Mouse (Mus musculus) midbrain, embryonic 14.5 days (tissue): ENCODE measurements at regions not wholly inside any gene's neighbourhood (a gene's known extent, or its start where the extent isn't known, plus 50 kb on each side); places are given as distances from the start of the nearest gene placed in this dataset.

Source experiments
- ATAC-seq: fragments of 200-750 bp; cut with Nextera tagmentation; 2 replicates; pipeline ENCODE4 v1.8.0; 2017; ENCODE audit warnings: moderate number of reproducible peaks, moderate library complexity; ENCODE audit not compliant: low FRiP score, low TSS enrichment
- DNase-seq: peaks from one replicate; pipeline ENCODE4 v3.0.0-alpha.2; 2015
- H3K27ac ChIP-seq: fragments of 300-500 bp; sonication (generic); replicated peaks from 2 replicates; pipeline ENCODE4 v1.5.1; 2014; ENCODE audit warnings: mild to moderate bottlenecking, low read depth, low read length, moderate library complexity
- H3K27me3 ChIP-seq: fragments of 300-500 bp; sonication (generic); 2 replicates; pipeline ENCODE4 v1.6.1; 2014; ENCODE audit warnings: low read length, control low read depth, mixed read lengths; ENCODE audit not compliant: control insufficient read depth, insufficient read depth
- H3K36me3 ChIP-seq: fragments of 300-500 bp; sonication (generic); 2 replicates; pipeline ENCODE4 v1.6.1; 2014; ENCODE audit warnings: low read length, control low read depth; ENCODE audit not compliant: control insufficient read depth, insufficient read depth
- H3K4me1 ChIP-seq: fragments of 300-500 bp; sonication (generic); 2 replicates; pipeline ENCODE4 v1.6.1; 2014; ENCODE audit warnings: mild to moderate bottlenecking, antibody characterized with exemption, low read length, control low read depth; ENCODE audit not compliant: control insufficient read depth, insufficient read depth
- H3K4me2 ChIP-seq: fragments of 300-500 bp; sonication (generic); 2 replicates; pipeline ENCODE4 v1.6.1; 2014; ENCODE audit warnings: mild to moderate bottlenecking, low read length, moderate library complexity
- H3K4me3 ChIP-seq: fragments of 300-500 bp; sonication (generic); replicated peaks from 2 replicates; pipeline ENCODE4 v1.5.1; 2014; ENCODE audit warnings: low read depth, low read length
- H3K9ac ChIP-seq: fragments of 300-500 bp; sonication (generic); replicated peaks from 2 replicates; pipeline ENCODE4 v1.6.1; 2014; ENCODE audit warnings: mild to moderate bottlenecking, low read length, moderate library complexity
- H3K9me3 ChIP-seq: fragments of 300-500 bp; sonication (generic); 2 replicates; pipeline ENCODE4 v1.6.1; 2016; ENCODE audit warnings: low read length, control low read depth, mixed read lengths; ENCODE audit not compliant: control insufficient read depth
- WGBS: fragments of 180-500 bp; shearing (Covaris S2); extraction: QIAGEN DNeasy Blood & Tissue Kit; methylation state at CpG from one replicate; pipeline ENCODE4 v1.1.7; 2014; 5-methylcytosine and 5-hydroxymethylcytosine counted together

DNA sequence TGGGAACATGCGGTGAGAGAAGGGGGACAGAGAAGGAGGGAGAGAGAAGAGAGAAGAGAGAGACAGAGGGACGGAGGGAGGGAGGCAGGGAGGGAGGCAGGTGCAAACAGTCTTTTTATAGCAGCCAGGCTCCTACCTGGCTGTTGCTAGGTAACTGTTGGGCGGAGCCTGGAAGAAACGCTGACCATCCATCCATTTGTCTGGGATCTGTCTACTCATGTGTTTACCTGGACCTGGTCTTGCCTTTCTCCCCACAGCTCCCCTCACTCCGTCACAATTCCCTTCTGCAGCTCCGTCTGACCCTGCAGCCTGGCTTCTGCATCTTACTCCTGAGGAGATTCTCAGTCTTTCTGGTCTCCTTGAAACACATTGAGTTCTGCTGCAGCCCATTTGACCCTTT is 144.5 kb downstream of the Ddx11 start:
- Histone ChIP-seq H3K9ac (no peak overlapping the region), H3K4me3 (no peak overlapping the region), H3K36me3 (no peaks in the 10 kb centered on the region), H3K4me1 (peaks cover 6% of the 10 kb centered on the region), H3K4me2 (no peak overlapping the region), H3K9me3 (no peaks in the 10 kb centered on the region), H3K27ac (no peak overlapping the region), H3K27me3 (no peaks in the 10 kb centered on the region)
- WGBS = 57% methylated on average over 6 of the region's 6 CpGs
- ATAC-seq (no peak), DNase-seq (no peak)

DNA sequence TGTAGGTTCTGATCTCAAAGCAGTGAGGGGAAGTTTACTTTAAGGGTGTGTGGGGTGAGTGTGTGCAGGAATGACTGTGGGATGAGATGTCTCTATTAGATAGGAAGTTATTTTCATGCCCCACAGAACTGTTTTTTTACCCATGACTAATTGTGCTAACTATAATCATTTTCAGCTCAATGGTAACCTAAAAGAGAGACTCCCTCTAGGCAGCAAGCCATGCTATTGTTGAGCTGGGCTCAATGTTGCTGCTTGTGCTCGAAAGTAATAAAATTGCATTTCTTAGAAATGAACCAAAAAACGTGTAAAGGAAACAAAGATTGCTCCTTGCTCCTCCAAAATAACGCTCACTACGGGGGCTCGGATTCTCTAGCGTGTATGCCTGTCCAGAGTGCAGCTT is 146.2 kb downstream of the Ddx11 start:
- ATAC-seq = no peak
- H3K4me1 ChIP-seq = peaks cover 6% of the 10 kb centered on the region
- H3K9me3 ChIP-seq = no peaks in the 10 kb centered on the region
- H3K4me3 ChIP-seq = no peak overlapping the region
- H3K36me3 ChIP-seq = no peaks in the 10 kb centered on the region
- no peak for DNase-seq
- no peak overlapping the region for H3K27ac ChIP-seq
- no peaks in the 10 kb centered on the region for H3K27me3 ChIP-seq
- H3K4me2 ChIP-seq = no peak overlapping the region
- WGBS = 69% methylated on average over 6 of the region's 6 CpGs
- H3K9ac ChIP-seq = no peak overlapping the region

DNA sequence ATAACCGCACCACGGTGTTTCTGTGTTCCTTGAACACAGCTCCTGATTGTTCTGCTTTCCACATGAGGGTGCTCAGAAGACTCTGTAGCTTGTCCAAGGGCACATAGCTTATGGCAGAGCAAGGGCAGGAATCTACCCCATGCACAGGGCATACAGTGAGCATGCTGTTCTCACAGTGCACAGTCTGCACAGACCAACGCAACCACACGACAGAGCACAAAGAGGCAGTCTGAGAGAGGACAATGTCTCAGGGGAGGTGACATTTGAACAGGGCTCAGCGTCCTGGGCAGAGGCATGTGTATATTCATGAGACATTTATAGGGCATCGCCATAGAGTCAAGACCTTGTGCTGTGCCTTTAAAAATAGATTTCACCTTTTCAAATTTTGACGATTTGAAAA is 148.6 kb downstream of the Ddx11 start:
- Histone ChIP-seq H3K27me3 (no peaks in the 10 kb centered on the region), H3K36me3 (no peaks in the 10 kb centered on the region), H3K9ac (no peak overlapping the region), H3K27ac (no peak overlapping the region), H3K4me1 (peaks cover 3% of the 10 kb centered on the region; the same call in 1 of the 2 replicates), H3K9me3 (no peaks in the 10 kb centered on the region), H3K4me3 (no peak overlapping the region), H3K4me2 (no peak overlapping the region)
- 60% methylated on average over 7 of the region's 7 CpGs for WGBS
- DNase-seq (peak; percentile 11), ATAC-seq (no peak)

DNA sequence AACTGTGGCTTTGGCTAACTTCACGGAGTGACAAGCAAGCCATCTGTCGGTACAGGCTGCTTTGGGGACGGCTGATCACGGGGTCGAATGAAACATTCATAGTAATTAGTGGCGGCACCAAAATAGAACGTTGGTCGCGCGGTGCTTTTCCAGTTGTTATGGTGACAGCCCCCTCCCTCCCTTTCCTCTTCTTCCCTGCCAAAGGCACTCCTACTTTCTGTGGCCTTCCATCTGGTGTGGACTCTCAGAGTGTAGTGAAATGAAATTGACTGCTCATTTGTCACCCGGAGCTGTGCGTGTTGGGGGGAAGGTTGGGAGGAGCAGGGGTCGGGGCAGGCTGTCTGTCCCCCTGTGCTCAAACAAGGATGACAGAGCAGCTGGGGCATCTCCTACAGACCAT is 153.5 kb downstream of the Ddx11 start:
- no peaks in the 10 kb centered on the region for H3K9me3 ChIP-seq
- 0 out of 2 replicates have a peak overlapping the region, but pooled peaks have one; percentile 32 for H3K27ac ChIP-seq
- ATAC-seq (peak; percentile 87), DNase-seq (peak; percentile 82)
- no peak overlapping the region for H3K4me2 ChIP-seq
- H3K36me3 ChIP-seq = no peaks in the 10 kb centered on the region
- H3K4me1 ChIP-seq = peaks cover 15% of the 10 kb centered on the region
- no peak overlapping the region for H3K9ac ChIP-seq
- no peaks in the 10 kb centered on the region for H3K27me3 ChIP-seq
- WGBS = 14% methylated on average over 13 of the region's 13 CpGs
- no peak overlapping the region for H3K4me3 ChIP-seq

DNA sequence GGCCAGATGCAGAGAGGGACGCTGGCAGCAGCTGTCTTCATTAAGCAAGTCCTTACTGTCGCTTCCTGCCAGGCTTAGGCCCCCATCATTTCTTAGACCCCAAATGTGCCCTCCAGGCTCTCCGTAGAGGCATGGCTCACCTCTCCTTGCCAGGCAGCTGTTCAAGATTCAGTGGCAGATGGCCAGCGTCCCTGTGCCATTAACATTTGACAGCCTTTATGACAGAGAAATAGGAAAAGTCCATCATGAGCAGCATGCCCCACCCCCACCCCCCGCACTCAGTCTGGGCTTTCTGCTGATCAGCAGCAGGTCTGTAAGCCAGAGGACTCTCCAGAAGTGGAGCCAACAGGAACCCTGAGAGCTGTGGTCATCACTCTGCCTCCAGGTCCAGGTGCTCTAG is 154.7 kb downstream of the Ddx11 start:
- 53% methylated on average over 5 of the region's 5 CpGs for WGBS

DNA sequence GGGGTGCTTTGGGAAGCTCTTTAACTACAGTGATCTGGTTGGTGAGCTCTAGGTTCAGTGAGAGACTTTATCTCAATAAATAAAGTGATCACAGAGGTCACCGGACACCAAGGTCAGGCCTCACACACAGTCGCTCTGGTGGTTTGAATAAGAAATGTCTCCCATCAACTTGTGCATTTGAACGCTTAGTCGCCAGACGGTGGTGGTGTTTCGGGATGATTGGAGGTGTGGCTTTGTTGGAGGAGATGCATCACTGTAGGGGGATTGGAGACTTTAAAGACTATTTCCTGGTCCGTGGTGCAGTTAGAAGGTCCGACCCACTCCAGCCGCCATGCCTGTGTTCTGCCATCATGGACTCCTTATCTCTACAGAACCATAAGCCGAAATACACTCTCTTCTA is 162.0 kb downstream of the Ddx11 start:
- no peak overlapping the region for H3K4me2 ChIP-seq
- no peaks in the 10 kb centered on the region for H3K36me3 ChIP-seq
- H3K27me3 ChIP-seq = no peaks in the 10 kb centered on the region
- no peak overlapping the region for H3K27ac ChIP-seq
- DNase-seq (no peak), ATAC-seq (no peak)
- no peak overlapping the region for H3K4me3 ChIP-seq
- 92% methylated on average over 10 of the region's 10 CpGs for WGBS
- H3K9ac ChIP-seq = no peak overlapping the region
- peaks cover 3% of the 10 kb centered on the region; the same call in 1 of the 2 replicates for H3K9me3 ChIP-seq
- no peaks in the 10 kb centered on the region for H3K4me1 ChIP-seq

More for the DNA sequence above, 154.7 kb downstream of the Ddx11 start:
- Histone ChIP-seq H3K27me3 (no peaks in the 10 kb centered on the region), H3K4me1 (peaks cover 15% of the 10 kb centered on the region), H3K9ac (no peak overlapping the region), H3K4me3 (no peak overlapping the region), H3K4me2 (no peak overlapping the region), H3K36me3 (no peaks in the 10 kb centered on the region), H3K27ac (peak overlapping the region; percentile 43; the same call in 1 of the 2 replicates), H3K9me3 (no peaks in the 10 kb centered on the region)
- peak; percentile 61 for DNase-seq
- peak; percentile 41; the same call in 1 of the 2 replicates for ATAC-seq
